Mouse (Mus musculus): ENCODE data around the gene Gpr19. TPM values are rescaled to one million over a fixed set of nuclear protein-coding genes. Genes with fewer than 3 reads are reported as not detected.

The Gpr19 gene
- total and polyA plus RNA-seq, 2 experiments = 4.7 to 6.9 TPM

- H3K4me3 ChIP-seq (ENCODE audit: insufficient read depth, low read depth, low read length) = peak overlapping the region; percentile 86; the same call in 1 of the 2 replicates
- H3K4me1 ChIP-seq (ENCODE audit: control insufficient read depth, insufficient read depth, low read length) = peaks cover 5% of the 10 kb centered on the region; the same call in 1 of the 2 replicates
- H3K79me2 ChIP-seq (ENCODE audit: control insufficient read depth, insufficient read depth, low read length) = peaks cover 5% of the 10 kb centered on the region; the same call in 1 of the 2 replicates
- no peak for DNase-seq (ENCODE audit: extremely low read depth, low read depth, low spot score)
- peaks cover 9% of the 10 kb centered on the region; the same call in 1 of the 2 replicates for H3K36me3 ChIP-seq (ENCODE audit: control insufficient read depth, insufficient read depth, low read length)
- H3K27ac ChIP-seq (replicated peaks; ENCODE audit: insufficient read depth, low read depth, low read length) = no peak overlapping the region
- no peaks in the 10 kb centered on the region for H3K27me3 ChIP-seq (ENCODE audit: control insufficient read depth, insufficient read depth, low read length)
- 64% methylated on average over 3 of the region's 3 CpGs for WGBS
- no peak overlapping the region; the same call in 1 of the 2 replicates for H3K9ac ChIP-seq (ENCODE audit: low read depth, low read length)
- TF ChIP-seq CTCF (IDR thresholded peaks at IDR 0.05; ENCODE audit: low read depth, low read length) = no peak
- no peak for TF ChIP-seq POLR2A (IDR thresholded peaks at IDR 0.05; ENCODE audit: extremely low read depth, insufficient read depth, low read length)
Observed at GRCm38 (mm10) chr6:134926338-134926705, 27.9 kb upstream of the Gpr19 start.

DNA sequence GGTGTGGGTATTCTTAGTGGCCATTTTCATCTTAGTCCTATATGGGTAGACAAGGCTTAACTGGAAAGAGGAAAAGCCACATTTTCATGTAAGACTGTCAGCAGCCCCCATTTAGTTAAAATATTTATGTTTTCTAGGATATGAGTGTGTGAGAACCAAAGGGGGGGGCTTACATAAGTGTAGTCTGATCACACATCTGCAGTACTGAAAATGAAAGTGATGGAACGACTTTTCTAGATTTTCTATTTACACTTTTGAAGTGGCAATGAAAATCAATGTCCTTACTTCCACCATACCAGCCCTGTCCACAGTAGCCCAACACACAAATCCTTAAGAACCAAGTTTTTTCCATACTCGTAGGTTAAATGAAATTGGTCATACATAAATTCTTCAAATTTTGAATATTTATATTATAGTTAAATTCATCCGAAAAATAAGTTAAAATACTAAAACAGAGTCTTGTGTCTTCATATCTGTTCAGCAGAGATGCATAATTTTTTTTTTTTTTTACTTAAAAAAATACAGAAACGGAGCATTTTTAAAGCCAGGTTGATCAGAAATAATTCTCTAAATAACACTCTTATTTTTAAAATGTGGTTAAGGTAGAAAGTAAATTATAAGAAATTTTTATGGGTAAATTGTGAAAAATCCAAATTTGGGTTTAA is 27.4 kb upstream of the Gpr19 start:
- Histone ChIP-seq H3K27ac (replicated peaks; ENCODE audit: insufficient read depth, low read depth, low read length) (no peak overlapping the region), H3K36me3 (ENCODE audit: control insufficient read depth, insufficient read depth, low read length) (peaks cover 9% of the 10 kb centered on the region; the same call in 1 of the 2 replicates), H3K27me3 (ENCODE audit: control insufficient read depth, insufficient read depth, low read length) (no peaks in the 10 kb centered on the region), H3K4me1 (ENCODE audit: control insufficient read depth, insufficient read depth, low read length) (peaks cover 5% of the 10 kb centered on the region; the same call in 1 of the 2 replicates), H3K79me2 (ENCODE audit: control insufficient read depth, insufficient read depth, low read length) (peaks cover 9% of the 10 kb centered on the region; the same call in 1 of the 2 replicates), H3K9ac (ENCODE audit: low read depth, low read length) (no peak overlapping the region), H3K4me3 (ENCODE audit: insufficient read depth, low read depth, low read length) (no peak overlapping the region)
- DNase-seq (ENCODE audit: extremely low read depth, low read depth, low spot score) = no peak
- no peak for TF ChIP-seq CTCF (IDR thresholded peaks at IDR 0.05; ENCODE audit: low read depth, low read length)
- TF ChIP-seq POLR2A (IDR thresholded peaks at IDR 0.05; ENCODE audit: extremely low read depth, insufficient read depth, low read length) = no peak
- WGBS = 61% methylated on average over 4 of the region's 4 CpGs

- Histone ChIP-seq H3K4me3 (ENCODE audit: insufficient read depth, low read depth, low read length) (no peak overlapping the region), H3K36me3 (ENCODE audit: control insufficient read depth, insufficient read depth, low read length) (peaks cover 9% of the 10 kb centered on the region; the same call in 1 of the 2 replicates), H3K9ac (ENCODE audit: low read depth, low read length) (no peak overlapping the region), H3K79me2 (ENCODE audit: control insufficient read depth, insufficient read depth, low read length) (peaks cover 9% of the 10 kb centered on the region; the same call in 1 of the 2 replicates), H3K4me1 (ENCODE audit: control insufficient read depth, insufficient read depth, low read length) (peaks cover 5% of the 10 kb centered on the region; the same call in 1 of the 2 replicates), H3K27me3 (ENCODE audit: control insufficient read depth, insufficient read depth, low read length) (no peaks in the 10 kb centered on the region), H3K27ac (replicated peaks; ENCODE audit: insufficient read depth, low read depth, low read length) (no peak overlapping the region)
- TF ChIP-seq CTCF (IDR thresholded peaks at IDR 0.05; ENCODE audit: low read depth, low read length) = no peak
- TF ChIP-seq POLR2A (IDR thresholded peaks at IDR 0.05; ENCODE audit: extremely low read depth, insufficient read depth, low read length) = no peak
- no peak for DNase-seq (ENCODE audit: extremely low read depth, low read depth, low spot score)
- 60% methylated on average over 3 of the region's 3 CpGs for WGBS
Observed at GRCm38 (mm10) chr6:134924262-134924661, 25.9 kb upstream of the Gpr19 start.

DNA sequence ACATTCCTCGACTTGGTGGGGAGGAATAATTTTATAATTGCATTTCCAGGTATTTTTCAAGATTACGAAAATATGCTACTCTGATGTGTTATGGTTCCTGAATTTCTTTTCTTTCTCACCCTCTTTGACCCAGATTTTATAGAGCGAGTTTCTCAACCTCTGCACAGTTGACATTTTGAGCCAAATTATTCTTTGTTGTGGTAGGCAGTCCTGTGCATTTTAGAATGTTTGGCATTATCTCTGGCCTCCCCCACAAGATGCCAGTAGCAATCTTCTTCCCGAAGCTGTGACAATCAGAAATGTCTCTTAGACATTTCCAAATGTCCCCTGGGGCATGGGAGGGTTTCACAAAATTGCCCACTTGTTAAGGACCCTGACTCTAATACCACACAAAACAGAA is 25.3 kb upstream of the Gpr19 start:
- Histone ChIP-seq H3K4me1 (ENCODE audit: control insufficient read depth, insufficient read depth, low read length) (peaks cover 5% of the 10 kb centered on the region; the same call in 1 of the 2 replicates), H3K27ac (replicated peaks; ENCODE audit: insufficient read depth, low read depth, low read length) (no peak overlapping the region), H3K36me3 (ENCODE audit: control insufficient read depth, insufficient read depth, low read length) (peaks cover 9% of the 10 kb centered on the region; the same call in 1 of the 2 replicates), H3K27me3 (ENCODE audit: control insufficient read depth, insufficient read depth, low read length) (no peaks in the 10 kb centered on the region), H3K9ac (ENCODE audit: low read depth, low read length) (no peak overlapping the region), H3K4me3 (ENCODE audit: insufficient read depth, low read depth, low read length) (no peak overlapping the region), H3K79me2 (ENCODE audit: control insufficient read depth, insufficient read depth, low read length) (peaks cover 9% of the 10 kb centered on the region; the same call in 1 of the 2 replicates)
- 59% methylated on average over 4 of the region's 4 CpGs for WGBS
- TF ChIP-seq CTCF (IDR thresholded peaks at IDR 0.05; ENCODE audit: low read depth, low read length) (no peak), POLR2A (IDR thresholded peaks at IDR 0.05; ENCODE audit: extremely low read depth, insufficient read depth, low read length) (no peak)
- no peak for DNase-seq (ENCODE audit: extremely low read depth, low read depth, low spot score)

DNA sequence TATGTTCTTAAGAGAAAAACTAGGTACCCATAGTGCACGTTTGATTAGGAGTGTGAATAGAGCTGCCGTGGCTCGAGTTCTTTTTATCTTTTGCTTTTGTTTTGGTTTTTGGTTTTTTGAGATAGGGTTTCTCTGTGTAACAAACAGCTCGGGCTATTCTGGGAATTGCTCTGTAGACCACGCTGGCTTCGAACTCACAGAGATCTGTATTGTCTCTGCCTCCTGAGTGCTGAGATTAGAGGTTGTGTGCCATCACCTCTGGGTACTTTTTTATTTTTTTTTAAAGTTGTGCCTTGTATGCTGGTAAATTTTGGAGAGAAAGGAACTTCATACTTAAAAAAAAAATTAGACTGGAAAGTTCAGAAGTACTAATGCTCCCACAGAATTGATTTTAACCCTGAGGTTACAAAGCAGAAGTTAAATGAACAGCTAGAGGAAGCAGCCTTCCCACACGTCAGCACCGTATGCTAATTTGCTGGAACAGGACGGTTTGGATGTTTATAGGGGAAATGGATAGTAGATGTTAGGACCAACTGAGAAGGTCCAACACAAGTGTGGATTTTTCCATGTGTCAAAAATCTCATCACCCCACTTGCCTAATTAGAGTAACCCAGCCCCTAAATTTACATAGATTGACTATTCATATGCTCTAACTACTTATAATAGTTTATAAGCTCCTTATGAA is 24.3 kb upstream of the Gpr19 start:
- H3K4me3 ChIP-seq (ENCODE audit: insufficient read depth, low read depth, low read length) = no peak overlapping the region
- H3K27ac ChIP-seq (replicated peaks; ENCODE audit: insufficient read depth, low read depth, low read length) = no peak overlapping the region
- H3K4me1 ChIP-seq (ENCODE audit: control insufficient read depth, insufficient read depth, low read length) = peaks cover 5% of the 10 kb centered on the region; the same call in 1 of the 2 replicates
- WGBS = 42% methylated on average over 9 of the region's 9 CpGs
- peak; percentile 35 for DNase-seq (ENCODE audit: extremely low read depth, low read depth, low spot score)
- H3K27me3 ChIP-seq (ENCODE audit: control insufficient read depth, insufficient read depth, low read length) = no peaks in the 10 kb centered on the region
- no peak for TF ChIP-seq POLR2A (IDR thresholded peaks at IDR 0.05; ENCODE audit: extremely low read depth, insufficient read depth, low read length)
- no peak for TF ChIP-seq CTCF (IDR thresholded peaks at IDR 0.05; ENCODE audit: low read depth, low read length)
- peaks cover 9% of the 10 kb centered on the region; the same call in 1 of the 2 replicates for H3K36me3 ChIP-seq (ENCODE audit: control insufficient read depth, insufficient read depth, low read length)
- no peak overlapping the region for H3K9ac ChIP-seq (ENCODE audit: low read depth, low read length)
- peaks cover 9% of the 10 kb centered on the region; the same call in 1 of the 2 replicates for H3K79me2 ChIP-seq (ENCODE audit: control insufficient read depth, insufficient read depth, low read length)
